Mouse (Mus musculus) hindbrain, postnatal 0 days (tissue): Measurements from ENCODE around the gene Gpr19. TPM values are rescaled to one million over a fixed set of nuclear protein-coding genes. Genes with fewer than 3 reads are reported as not detected.

ENCODE experiments used
- ATAC-seq: fragments of 200-750 bp; cut with Nextera tagmentation; 2 replicates; pipeline ENCODE4 v1.8.0; 2017; ENCODE audit warnings: mild to moderate bottlenecking, moderate TSS enrichment, moderate library complexity
- DNase-seq: peaks from one replicate; pipeline ENCODE4 v3.0.0-alpha.2; 2015; ENCODE audit warnings: low spot score
- H3K27ac ChIP-seq: fragments of 300-500 bp; sonication (generic); 2 replicates; pipeline ENCODE4 v1.5.1; 2014; ENCODE audit warnings: mild to moderate bottlenecking
- H3K27me3 ChIP-seq: fragments of 300-500 bp; sonication (generic); 2 replicates; pipeline ENCODE4 v1.6.1; 2014; ENCODE audit warnings: low read length, mixed read lengths; ENCODE audit not compliant: insufficient read depth
- H3K36me3 ChIP-seq: fragments of 300-500 bp; sonication (generic); 2 replicates; pipeline ENCODE4 v1.6.1; 2014; ENCODE audit warnings: low read length, mixed read lengths; ENCODE audit not compliant: insufficient read depth
- H3K4me1 ChIP-seq: fragments of 300-500 bp; sonication (generic); 2 replicates; pipeline ENCODE4 v1.6.1; 2014; ENCODE audit warnings: antibody characterized with exemption, low read length, mixed read lengths; ENCODE audit not compliant: insufficient read depth
- H3K4me2 ChIP-seq: fragments of 300-500 bp; sonication (generic); 2 replicates; pipeline ENCODE4 v1.6.1; 2014; ENCODE audit warnings: low read depth, mild to moderate bottlenecking, low read length, moderate library complexity, mixed read lengths
- H3K4me3 ChIP-seq: fragments of 300-500 bp; sonication (generic); 2 replicates; pipeline ENCODE4 v1.5.1; 2014; ENCODE audit warnings: low read length
- H3K9ac ChIP-seq: fragments of 300-500 bp; sonication (generic); replicated peaks from 2 replicates; pipeline ENCODE4 v1.6.1; 2014; ENCODE audit warnings: mild to moderate bottlenecking, low read length, moderate library complexity, mixed read lengths
- H3K9me3 ChIP-seq: fragments of 300-500 bp; sonication (generic); 2 replicates; pipeline ENCODE4 v1.6.1; 2016; ENCODE audit warnings: low read length, mixed read lengths
- CTCF ChIP-seq: IDR thresholded peaks from 2 replicates; pipeline ENCODE4 v1.5.1; 2016; ENCODE audit warnings: antibody characterized with exemption, control low read depth, low read depth
- WGBS: fragments of 180-500 bp; shearing (Covaris S2); extraction: QIAGEN DNeasy Blood & Tissue Kit; methylation state at CpG from one replicate; pipeline ENCODE4 v1.1.7; 2014; 5-methylcytosine and 5-hydroxymethylcytosine counted together
- polyA plus RNA-seq: library from polyadenylated mRNA; unstranded; fragments of >200 nt; fragmentation: Nextera tagmentation; extraction: Ambion mirVana; gene quantifications from 2 replicates; pipeline ENCODE4 v1.2.1, GENCODE M21; 2015
- total RNA-seq: library from RNA; depleted of rRNA; stranded (reverse); fragments of >200 nt; gene quantifications from 2 replicates; pipeline ENCODE4 v1.2.3, GENCODE M21; 2014

Gene Gpr19
- total and polyA plus RNA-seq, 2 experiments from 2014 or later, result 33.2 to 33.7 TPM

DNA sequence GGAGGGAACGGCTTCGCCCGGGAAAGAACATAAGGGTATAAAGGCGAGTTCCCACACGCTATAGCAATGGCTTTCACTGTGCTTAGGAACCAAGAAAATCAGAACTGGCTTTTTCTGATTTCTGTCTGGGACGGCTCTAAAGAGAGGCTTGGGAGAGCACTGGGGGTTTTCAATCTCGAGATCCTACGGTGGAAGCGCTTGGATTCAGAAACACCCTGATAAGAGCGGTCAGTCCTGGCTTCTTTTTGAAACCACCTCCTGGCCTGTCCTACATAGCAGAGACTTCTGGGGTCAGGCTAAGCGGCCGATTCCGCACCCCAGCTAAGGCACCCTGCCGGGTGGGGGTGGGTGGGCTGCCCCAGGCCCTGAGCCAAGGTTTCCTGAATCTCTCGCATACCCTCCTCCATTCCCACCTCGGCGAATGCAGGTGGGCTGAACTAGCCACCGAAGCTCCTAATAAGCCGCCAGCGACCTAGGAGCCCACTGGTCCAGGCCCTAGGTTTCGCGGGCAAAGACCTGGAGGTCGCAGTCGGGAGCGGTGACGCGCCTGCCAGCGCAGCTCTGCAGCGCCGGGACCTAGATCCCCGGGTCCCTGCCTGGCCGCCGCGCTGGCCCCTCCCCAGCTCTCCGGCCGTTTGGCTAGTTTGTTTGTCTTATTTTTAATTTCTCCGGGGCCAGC is 21.3 kb upstream of the Gpr19 start:
- TF ChIP-seq CTCF, result no peak
- Histone ChIP-seq H3K27ac (peak overlapping the region; percentile 95), H3K4me1 (0 out of 2 replicates have a peak, but pooled peaks cover 5% of the 10 kb centered on the region), H3K4me3 (peak overlapping the region; percentile 91), H3K4me2 (peak overlapping the region; percentile 83), H3K9me3 (no peaks in the 10 kb centered on the region), H3K9ac (peak overlapping the region; percentile 83), H3K36me3 (no peaks in the 10 kb centered on the region), H3K27me3 (no peaks in the 10 kb centered on the region; the same call in 1 of the 2 replicates)
- ATAC-seq (no peak; the same call in 1 of the 2 replicates), DNase-seq (peak; percentile 12)
- WGBS, result 3% methylated on average over 35 of the region's 37 CpGs

GRCm38 (mm10) chr6:134918769-134919168 is 20.4 kb upstream of the Gpr19 start:
- Histone ChIP-seq H3K36me3 (no peaks in the 10 kb centered on the region), H3K27ac (no peak overlapping the region), H3K9me3 (no peaks in the 10 kb centered on the region), H3K27me3 (no peaks in the 10 kb centered on the region; the same call in 1 of the 2 replicates), H3K4me3 (no peak overlapping the region), H3K4me2 (no peak overlapping the region), H3K4me1 (0 out of 2 replicates have a peak, but pooled peaks cover 4% of the 10 kb centered on the region), H3K9ac (no peak overlapping the region)
- ATAC-seq (no peak), DNase-seq (no peak)
- 92% methylated on average over 10 of the region's 10 CpGs for WGBS
- TF ChIP-seq CTCF, result no peak

DNA sequence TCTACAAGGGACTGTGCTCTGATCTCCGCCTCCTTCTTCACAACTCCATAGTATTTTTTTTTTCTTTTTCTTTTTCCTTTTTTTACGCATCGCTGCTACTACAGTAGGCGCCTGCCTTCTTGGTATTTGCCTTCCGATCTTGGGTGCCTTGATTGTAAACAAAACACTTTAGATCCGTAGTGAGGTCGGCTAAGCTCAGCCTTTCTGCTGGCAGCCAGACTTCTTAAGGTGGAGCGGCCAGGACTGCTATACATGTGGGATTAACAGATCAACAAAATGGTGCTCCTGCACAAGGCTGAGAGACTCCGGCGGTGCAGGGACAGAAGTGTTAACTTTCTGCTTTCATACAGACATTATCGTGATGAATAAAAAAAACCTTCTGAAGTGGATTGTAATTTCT is 18.7 kb upstream of the Gpr19 start:
- Histone ChIP-seq H3K9me3 (no peaks in the 10 kb centered on the region), H3K27me3 (no peaks in the 10 kb centered on the region; the same call in 1 of the 2 replicates), H3K27ac (no peak overlapping the region), H3K4me1 (no peaks in the 10 kb centered on the region), H3K36me3 (no peaks in the 10 kb centered on the region), H3K4me2 (peak overlapping the region; percentile 71), H3K9ac (peak overlapping the region; percentile 37; the same call in 1 of the 2 replicates), H3K4me3 (peak overlapping the region; percentile 38)
- DNase-seq, result peak; percentile 72
- no peak for ATAC-seq
- 2% methylated on average over 11 of the region's 11 CpGs for WGBS
- no peak for TF ChIP-seq CTCF

GRCm38 (mm10) chr6:134916641-134917040 is 18.3 kb upstream of the Gpr19 start:
- no peaks in the 10 kb centered on the region for H3K36me3 ChIP-seq
- no peaks in the 10 kb centered on the region for H3K4me1 ChIP-seq
- H3K9ac ChIP-seq, result peak overlapping the region; percentile 37; the same call in 1 of the 2 replicates
- H3K4me3 ChIP-seq, result peak overlapping the region; percentile 38
- ATAC-seq (no peak), DNase-seq (no peak)
- H3K4me2 ChIP-seq, result peak overlapping the region; percentile 71
- 0% methylated on average over 11 of the region's 11 CpGs for WGBS
- no peak overlapping the region for H3K27ac ChIP-seq
- no peaks in the 10 kb centered on the region for H3K9me3 ChIP-seq
- H3K27me3 ChIP-seq, result no peaks in the 10 kb centered on the region; the same call in 1 of the 2 replicates
- no peak for TF ChIP-seq CTCF

DNA sequence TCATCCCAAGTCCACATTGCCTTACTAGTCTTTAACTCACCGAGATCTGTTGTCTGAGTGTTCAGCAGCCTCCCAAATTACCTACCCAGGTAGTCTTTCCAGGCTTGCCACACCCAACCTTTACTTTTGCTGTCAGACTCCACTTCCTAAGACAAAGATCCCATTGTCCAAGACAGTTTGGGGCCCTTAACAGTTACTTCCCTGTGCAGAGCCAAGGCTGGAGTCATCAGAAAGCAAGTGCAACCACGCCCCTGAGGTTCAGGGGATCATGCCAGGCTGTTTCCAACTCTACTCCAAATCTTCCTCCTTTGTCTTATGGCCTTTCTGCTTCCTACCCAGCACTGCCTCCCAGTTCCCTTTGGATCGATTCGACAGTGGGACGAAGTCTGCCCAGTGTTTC is 16.1 kb upstream of the Gpr19 start:
- 93% methylated on average over 5 of the region's 5 CpGs for WGBS
- H3K27ac ChIP-seq, result no peak overlapping the region

GRCm38 (mm10) chr6:134905811-134906210 is 7.4 kb upstream of the Gpr19 start:
- Histone ChIP-seq H3K27ac (no peak overlapping the region), H3K4me3 (no peak overlapping the region), H3K4me1 (no peaks in the 10 kb centered on the region), H3K9me3 (no peaks in the 10 kb centered on the region), H3K4me2 (no peak overlapping the region), H3K27me3 (no peaks in the 10 kb centered on the region), H3K9ac (no peak overlapping the region), H3K36me3 (no peaks in the 10 kb centered on the region)
- TF ChIP-seq CTCF, result no peak
- DNase-seq (no peak), ATAC-seq (no peak)
- WGBS, result 68% methylated on average over 1 of the region's 1 CpGs

More for the DNA sequence above, 16.1 kb upstream of the Gpr19 start:
- ATAC-seq, result no peak
- Histone ChIP-seq H3K4me3 (no peak overlapping the region), H3K9me3 (no peaks in the 10 kb centered on the region), H3K4me2 (no peak overlapping the region), H3K36me3 (no peaks in the 10 kb centered on the region), H3K27me3 (no peaks in the 10 kb centered on the region; the same call in 1 of the 2 replicates), H3K4me1 (no peaks in the 10 kb centered on the region), H3K9ac (no peak overlapping the region)
- no peak for TF ChIP-seq CTCF
- no peak for DNase-seq
